Mouse (Mus musculus) bone marrow macrophage, adult 2 months (primary cell): ENCODE measurements around the gene Chst15.

Source experiments
- CTCF ChIP-seq: IDR thresholded peaks from 2 replicates; pipeline ENCODE4 v1.5.1; 2012; ENCODE audit warnings: low read depth, mild to moderate bottlenecking, low read length, moderate library complexity
- POLR2A ChIP-seq: IDR thresholded peaks from 2 replicates; pipeline ENCODE4 v1.6.1; 2012; ENCODE audit warnings: mild to moderate bottlenecking, low read depth, low read length, borderline replicate concordance

GRCm38 (mm10) chr7:132299661-132300210 lies 17.3 kb downstream of the Chst15 start:
- TF ChIP-seq CTCF (no peak), POLR2A (no peak)
